Mouse (Mus musculus): ENCODE measurements around the gene Mc3r. TPM values are rescaled to one million over a fixed set of nuclear protein-coding genes. Genes with fewer than 3 reads are reported as not detected.

The Mc3r gene
- polyA plus RNA-seq (2012) = not detected in 2 replicates

GRCm38 (mm10) chr2:172248106-172248764 lies at the start of gene Mc3r:
Mc3r (plus strand) TSS chr2:172248492.

Other genes with a start within 250 kb of the Mc3r start
- not detected in 2 replicates for gene Cbln4, start 205.0 kb upstream of the Mc3r start, polyA plus RNA-seq (2012)
- gene Fam210b, start 97.1 kb downstream of the Mc3r start, polyA plus RNA-seq (2012) = 4.9 and 5.6 TPM in 2 replicates
- gene Aurka, start 122.0 kb downstream of the Mc3r start, polyA plus RNA-seq (2012) = 9.1 and 13.1 TPM in 2 replicates
- 10.3 and 12.0 TPM in 2 replicates for gene Cstf1, start 122.2 kb downstream of the Mc3r start, polyA plus RNA-seq (2012)
- gene Cass4, start 145.3 kb downstream of the Mc3r start, polyA plus RNA-seq (2012) = 0.70 and 0.97 TPM in 2 replicates
- gene Rtf2, start 192.1 kb downstream of the Mc3r start, polyA plus RNA-seq (2012) = 46.0 and 61.6 TPM in 2 replicates
- gene Gcnt7, start 210.1 kb downstream of the Mc3r start, polyA plus RNA-seq (2012) = not detected in 2 replicates
- gene Fam209, start 224.0 kb downstream of the Mc3r start, polyA plus RNA-seq (2012) = 0.30 and 0.57 TPM in 2 replicates

All from megakaryocyte-erythroid progenitor cell, adult 5 weeks (primary cell).